Mouse (Mus musculus): ENCODE measurements around the gene Plch1. TPM values are rescaled to one million over a fixed set of nuclear protein-coding genes. Genes with fewer than 3 reads are reported as not detected.

The Plch1 gene
- total RNA-seq (2021) = not detected in 2 replicates
- long read RNA-seq = 0 reads

DNA sequence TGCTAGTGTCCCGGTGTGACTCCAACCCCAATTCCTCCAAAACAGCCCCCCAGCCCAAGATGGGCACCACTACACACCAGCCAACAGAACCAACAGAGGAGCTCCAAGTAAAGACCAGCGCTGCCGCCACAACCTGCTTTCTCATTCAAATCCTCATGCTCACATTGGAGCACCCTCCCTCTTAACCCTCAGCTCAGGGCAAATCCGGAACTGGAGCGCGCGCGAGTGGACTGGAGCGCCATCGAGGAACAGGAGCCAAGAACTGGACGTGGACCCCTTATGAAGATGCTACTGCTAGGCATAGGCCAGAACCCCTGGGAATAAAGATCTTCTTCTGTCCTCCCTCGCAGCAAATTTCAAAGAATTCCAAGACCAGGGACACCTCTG lies at the start of gene Plch1:
Gene Plch1 (minus strand): TSS at position 164 of the 387 bp plus-strand sequence.
- peak; percentile 50 for DNase-seq

DNA sequence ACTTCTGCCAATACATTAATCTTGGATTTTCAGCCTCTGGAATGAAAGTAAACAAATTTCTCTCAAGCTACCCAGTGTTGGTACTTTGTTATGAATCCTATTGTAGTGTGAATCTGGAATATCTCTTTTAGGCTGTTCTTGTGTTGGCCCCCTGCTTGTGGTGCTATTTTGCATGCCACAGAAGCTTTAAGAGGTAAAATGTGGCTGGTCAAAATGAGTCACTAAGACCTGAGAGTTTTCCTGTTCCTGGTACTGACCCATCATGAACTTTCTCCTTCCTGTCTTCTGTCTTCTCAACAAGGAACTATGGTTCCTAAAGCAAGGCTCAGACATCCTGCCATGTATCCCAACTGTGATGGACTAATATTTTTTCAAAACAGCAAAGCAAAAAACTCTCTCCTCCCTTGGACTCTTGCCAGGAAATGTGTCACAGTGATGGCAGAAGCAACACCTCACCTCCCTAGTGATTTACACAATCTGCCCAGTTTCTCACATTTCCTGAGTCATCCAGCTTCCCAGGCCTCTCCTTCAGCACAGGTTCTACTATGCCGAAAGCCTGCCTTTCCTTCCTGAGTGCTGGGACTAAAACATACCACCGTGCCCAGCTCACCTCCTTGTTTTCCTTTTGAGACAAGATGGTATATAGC lies 42.1 kb upstream of the Plch1 start:
- DNase-seq = no peak

DNA sequence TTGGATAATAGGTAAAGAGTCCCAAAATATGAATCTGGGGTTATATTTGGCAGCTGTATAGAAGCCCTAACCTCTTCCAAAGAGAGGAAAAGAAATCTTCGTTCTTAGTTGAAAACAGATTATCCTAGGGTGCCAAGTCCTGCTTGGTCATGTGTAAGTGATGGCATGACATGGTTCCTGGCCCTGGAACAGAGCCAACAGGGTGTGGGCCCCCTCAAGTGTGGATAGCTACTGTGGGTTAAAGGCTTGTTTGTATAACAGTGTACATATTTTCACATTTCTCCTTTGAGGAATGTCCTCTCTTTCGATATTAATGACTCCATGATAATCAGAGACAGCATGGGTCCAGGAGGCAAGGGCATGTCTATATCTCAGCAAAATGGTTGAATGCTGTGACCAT lies 39.7 kb upstream of the Plch1 start:
- no peak for DNase-seq

DNA sequence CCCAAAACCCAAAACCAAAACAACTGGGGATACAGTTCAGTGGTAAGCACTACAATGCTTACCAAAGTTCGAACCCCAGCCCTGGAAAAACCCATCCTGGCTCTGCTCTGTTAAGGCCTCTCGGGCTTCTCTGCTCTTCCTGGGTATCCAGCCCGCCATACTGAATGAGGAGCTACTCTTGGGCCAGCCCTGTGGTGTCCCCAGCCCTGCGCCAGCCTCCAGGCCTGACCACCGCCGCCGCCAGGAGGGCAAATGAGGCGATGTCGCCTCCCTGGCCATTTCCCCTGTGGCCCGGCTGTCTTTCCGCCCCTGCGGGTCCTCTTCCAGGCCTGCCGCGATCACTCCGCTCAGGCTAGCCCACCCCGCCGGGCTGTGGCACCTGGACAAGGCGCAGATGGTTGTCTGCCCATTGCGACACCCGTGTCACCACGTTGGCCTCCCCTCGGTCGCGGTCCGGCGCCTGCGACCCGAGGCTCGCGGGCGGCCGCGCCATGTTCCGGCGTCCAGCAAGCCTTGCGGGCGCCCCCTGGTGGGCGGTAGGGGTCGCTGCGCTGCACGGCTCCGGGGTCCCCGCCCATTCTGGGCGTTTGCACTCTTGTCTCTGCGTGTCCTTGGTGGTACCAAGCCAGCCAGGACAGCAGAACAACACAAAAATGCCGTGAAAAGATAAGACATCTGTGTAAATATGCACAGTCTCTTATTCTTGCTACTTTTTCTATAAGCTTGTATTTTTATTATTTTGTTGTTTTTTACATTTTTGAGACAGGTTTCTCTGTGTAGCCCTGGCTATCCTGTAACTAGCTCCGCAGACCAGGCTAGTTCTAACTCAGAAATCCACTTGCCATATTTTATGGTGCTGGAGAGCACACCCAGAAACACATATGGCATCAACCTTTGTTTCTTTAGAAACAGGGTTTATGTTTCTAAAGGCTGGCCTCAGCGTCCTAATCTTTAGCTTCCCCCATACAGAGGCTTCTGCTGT lies 29.9 kb upstream of the Plch1 start, which contains the start of gene E130311K13Rik:
Gene E130311K13Rik (minus strand): TSS at position 595 of the 982 bp plus-strand sequence.
- peak; percentile 93 for DNase-seq

DNA sequence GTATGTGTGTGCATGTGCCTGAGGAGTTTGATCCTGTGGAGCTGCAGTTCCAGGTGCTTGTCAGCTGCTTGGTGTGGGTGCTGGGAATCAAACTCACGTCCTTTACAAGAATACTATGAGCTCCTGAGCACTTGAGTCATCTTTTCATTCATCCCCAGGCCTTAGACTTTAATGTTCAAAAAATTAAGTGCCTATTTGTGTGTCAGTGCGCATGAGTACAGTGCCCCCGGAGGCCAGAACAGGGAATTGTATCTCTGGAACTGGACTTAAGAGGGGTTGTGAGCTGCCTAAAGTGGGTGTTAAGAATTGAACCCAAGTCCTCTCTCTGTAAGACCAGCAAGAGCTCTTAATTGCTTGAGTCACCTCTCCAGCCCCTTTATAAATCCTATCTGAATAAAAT lies 20.4 kb upstream of the Plch1 start:
- DNase-seq = peak; percentile 11

DNA sequence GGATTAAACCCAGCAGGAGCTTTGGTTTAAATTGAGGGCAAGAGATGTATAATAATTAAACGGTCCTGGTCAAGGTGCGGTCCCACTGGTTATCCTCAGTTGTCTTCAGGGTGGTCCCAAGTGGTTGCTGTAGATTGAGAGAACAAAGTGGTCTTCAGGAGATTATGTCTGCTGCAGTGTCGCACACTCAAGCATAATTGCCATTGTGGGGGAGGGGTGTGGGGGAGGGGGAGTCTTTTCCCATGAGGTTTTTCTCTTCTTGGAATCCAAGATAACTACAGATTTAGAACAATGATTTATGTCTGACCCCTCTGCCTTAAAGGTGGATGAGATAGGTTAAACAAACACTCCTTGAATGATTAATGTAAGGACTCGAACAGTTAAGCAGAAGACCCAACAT lies 11.0 kb upstream of the Plch1 start:
- DNase-seq = no peak

DNA sequence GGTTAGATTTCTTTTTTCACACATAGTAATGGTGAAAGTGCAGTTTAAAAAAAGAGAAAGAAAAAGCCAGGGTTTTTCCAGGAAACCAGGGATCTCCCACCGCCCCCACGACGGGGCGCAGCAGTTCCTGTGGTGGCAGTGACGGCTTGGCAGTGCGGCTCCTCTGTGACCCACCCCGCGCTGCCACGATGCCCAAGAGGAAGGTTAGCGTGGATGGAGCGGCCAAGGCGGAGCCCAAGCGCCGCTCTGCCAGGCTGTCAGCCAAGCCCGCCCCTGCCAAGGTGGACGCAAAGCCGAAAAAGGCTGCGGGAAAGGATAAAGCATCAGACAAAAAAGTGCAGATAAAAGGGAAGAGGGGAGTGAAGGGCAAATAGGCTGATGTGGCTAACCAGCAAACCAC lies 6.0 kb upstream of the Plch1 start:
- DNase-seq = peak; percentile 14

DNA sequence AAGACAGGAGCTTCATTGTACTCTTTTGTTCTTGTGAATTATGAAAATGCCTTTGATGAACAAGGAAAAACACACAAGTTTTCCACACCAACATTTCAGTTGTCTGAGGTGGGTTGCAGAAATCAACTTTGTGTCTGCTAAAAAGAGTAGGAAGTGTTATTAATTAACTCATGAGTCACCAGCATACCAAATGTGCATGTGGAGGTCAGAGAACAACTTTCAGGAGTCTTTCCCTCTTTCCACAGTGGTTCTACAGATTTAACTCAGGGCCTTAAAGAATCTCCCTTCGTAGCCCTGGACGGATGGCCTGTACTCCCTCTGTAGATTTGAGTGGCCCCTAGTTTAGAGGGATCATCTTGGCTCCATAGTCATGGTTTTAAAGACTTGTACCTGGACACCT lies 4.9 kb upstream of the Plch1 start:
- no peak for DNase-seq

DNA sequence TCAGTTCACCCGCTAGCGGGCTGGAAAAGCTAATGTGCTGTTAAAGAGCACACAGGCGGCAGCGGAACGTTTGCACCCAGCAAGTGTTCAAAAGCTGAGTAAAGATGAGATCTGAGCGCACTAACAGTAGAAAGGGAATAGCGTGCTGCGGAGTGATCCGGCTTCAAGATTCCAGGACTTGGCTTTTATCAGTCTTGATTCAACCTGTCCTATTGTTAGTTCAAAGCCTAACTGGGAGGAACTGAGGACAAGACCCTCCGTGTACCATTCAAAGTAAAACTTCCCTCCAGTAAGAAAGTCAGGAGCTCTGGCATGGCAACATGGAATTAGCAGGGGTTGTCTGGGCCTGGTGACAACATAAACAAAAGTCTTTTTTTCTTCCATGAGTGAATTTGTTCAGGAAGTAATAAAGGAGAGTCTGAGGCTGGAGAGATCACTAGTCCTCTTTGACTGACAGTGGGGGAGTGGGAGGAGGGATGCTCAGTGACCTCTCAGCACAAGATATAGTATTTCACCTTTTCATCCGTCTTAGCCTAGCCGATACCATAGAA lies 824 bp upstream of the Plch1 start:
- DNase-seq = no peak

DNA sequence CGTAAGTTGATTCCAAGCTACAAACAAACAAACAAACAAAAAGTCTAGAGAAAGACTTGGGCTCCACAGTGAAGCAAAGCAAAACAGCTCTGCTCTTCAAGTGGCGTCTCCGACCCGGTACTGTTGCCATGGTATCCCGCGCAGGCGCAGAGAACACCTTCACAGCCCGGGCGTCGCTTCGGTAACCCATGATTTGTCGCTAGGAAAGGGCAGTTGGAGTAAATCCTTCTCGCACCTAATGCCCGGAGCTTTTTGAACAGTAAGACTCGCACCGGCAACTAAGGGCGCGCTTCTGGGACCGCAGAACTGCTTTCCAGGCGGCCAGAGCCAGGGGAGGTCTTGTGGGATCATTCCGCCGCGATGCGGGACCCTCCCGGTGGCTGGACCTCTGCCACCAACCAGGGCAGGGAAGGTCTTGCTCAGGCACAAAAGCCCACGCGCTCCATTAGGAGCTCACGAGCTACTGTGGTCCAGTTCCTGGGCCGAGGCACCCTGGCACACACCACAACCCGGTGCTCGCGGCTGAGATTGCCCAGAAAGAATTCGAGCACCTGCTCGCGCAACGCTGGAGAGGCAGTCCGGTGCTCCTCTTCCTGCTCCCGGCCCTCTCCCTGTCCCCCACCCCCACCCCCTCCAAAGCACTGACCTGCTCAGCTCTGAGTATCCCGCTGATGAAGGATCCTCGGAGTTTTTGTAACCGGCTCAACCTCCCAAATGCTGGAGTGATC lies 527 bp downstream of the Plch1 start:
- peak; percentile 86 for DNase-seq

DNA sequence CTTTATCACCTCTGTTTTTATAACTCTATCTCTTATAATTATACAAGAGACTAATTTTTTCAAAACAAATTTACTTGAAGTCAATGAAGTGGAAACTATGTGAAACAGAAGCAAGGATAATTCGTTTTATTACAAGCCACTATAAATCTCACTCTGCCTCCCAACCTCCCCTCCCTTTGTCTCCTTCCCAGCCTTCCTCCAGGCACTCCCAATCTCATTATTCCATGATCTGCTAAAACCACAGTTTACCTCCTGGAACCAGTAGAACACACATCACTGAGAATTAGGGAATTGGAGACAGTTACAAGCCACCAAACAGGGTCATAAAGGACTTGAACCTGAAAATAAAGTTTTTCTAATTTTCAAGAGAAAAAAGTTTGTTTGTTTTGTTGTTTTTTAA lies 2.1 kb downstream of the Plch1 start:
- DNase-seq = no peak

DNA sequence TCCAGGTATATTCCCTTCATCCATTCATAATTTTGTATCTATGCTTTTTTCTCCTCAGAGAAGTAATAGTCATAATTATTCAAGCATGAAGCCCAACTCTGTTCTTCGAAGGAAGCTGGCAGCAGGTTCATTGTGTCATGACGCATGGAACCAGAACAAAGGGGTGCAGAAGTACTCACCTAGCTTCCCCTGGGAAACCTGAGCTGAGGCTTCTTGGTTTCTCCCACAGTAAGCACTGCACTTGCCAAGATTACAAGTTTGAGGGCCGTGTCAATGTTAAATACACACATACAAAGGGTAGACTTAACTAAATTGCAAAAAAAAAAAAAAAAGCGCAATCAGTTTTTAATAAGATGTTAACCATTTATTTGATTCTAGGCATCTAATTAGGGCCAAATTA lies 3.0 kb downstream of the Plch1 start:
- no peak for DNase-seq

DNA sequence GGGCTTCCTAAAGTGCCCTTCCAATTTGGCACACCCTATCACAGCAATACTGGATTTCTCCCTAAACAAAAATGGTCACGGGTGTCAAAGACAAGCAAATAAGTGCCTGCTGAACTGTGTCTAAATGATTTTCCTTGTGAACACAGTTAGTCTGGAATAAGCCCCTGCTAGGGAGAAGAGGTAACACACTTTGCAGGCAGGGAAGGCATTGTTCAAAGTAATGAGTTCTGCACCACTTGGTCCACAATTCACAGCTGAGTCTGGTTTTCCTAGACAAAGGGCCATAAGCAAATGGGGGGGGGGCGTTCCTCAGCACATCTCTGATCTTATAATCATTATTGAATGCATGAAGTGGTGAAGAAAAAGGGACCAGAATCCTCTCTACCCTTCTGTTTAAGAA lies 3.5 kb downstream of the Plch1 start:
- no peak for DNase-seq

DNA sequence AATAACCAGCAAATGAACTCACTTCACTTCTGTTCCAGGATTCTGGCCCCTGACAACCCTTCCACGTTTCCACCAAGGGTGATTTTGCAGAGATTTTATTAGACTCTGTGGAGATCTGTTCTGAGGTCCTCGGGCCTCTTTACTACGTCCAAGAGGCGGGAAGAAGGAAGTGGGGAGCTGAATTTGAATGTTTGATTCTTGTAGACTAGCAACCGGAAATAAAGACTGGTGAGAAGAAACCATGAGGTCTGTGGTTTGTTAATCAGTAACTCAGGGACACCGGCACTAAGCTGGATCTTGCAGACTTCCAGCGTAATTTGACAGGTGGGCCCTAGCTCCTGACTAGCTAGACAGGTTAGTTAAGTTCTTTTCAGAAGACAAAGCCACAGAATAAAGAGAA lies 5.6 kb downstream of the Plch1 start:
- no peak for DNase-seq

DNA sequence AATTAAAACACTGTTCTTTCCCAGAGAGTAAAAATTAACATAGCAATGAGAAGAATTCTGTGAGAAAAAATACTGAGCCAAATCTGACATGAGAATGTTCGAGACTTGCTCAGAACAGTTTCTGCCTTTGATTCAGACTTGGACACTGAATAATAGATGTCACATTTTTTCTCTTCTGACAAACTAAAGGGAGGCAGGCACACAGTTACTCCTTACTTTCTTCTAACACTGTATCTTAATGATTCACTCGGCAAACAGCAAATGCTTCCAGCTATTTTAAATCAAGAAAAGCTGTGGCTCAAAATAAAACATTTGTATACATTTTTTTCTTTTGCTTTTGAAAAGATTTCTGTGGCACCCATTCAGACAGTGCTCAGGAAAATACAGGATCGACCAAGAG lies 7.1 kb downstream of the Plch1 start:
- DNase-seq = no peak

DNA sequence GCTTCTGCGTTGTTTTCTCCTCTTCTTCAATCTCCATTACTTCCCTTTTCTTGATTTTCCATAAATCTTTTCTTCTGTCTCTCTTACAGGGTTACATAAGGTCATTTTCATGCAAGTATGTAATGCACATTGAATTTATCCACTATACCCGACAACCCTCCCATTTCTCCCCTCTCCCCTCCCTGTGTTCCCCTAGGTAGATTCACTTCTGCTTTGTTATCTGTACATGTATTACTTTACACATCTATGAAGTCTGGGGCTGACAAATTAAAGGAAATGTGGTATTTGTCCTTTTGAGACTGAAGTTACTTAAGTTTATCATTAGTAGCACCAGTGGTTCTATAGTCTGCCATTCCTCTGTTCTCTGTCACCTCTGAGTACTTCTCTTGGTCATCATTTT lies 18.2 kb downstream of the Plch1 start:
- no peak for DNase-seq

DNA sequence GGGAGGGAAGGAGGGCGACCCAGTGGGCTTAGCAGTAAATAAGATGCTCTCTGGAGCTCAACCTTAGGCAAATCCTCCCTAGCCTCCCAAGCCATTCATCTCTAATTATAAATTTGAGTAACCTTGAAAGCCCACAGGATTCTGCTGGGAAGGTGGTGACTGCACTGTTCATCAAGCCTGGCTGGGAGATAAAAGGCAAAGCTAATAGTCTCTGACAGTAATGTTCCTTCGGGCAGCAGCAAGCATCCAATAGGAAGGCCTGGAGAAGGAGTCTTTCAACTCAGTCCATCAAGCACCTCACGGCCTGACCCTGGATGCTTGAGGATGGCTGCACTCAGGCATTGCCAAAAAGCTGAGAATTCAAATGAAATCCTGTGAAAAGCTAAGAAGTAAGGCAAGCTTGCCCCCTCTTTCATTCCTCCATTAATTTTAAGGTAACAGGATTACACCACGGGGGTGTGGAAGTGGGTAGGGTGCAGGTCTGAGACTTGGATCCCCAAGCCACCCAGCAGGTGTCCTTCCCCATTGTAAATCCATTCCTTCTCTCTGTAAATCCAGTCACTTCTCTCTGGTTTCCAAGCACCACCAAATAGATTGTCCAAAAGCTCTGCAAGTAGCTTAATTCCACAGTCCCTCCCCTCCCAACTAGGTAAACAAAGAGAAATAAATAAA lies 20.1 kb downstream of the Plch1 start:
- no peak for DNase-seq

DNA sequence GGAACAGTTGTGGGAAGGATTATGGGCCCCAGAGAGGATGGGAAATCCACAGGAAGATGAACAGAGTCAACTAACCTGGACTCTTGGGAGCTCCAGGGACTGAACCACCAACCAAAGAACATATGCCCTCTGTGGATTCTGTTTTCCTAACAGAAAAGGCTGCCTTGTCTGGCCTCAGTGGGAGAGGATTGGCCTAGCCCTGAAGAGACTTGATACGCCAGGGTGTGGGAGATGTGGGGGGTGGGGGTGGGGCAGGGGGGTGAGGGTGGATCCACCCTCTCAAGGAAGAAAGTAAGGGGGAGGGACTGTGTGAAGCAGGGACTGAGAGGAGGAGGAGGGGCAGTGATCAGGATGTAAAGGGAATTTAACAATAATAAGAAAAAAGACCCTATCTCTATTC lies 26.5 kb downstream of the Plch1 start:
- DNase-seq = no peak

DNA sequence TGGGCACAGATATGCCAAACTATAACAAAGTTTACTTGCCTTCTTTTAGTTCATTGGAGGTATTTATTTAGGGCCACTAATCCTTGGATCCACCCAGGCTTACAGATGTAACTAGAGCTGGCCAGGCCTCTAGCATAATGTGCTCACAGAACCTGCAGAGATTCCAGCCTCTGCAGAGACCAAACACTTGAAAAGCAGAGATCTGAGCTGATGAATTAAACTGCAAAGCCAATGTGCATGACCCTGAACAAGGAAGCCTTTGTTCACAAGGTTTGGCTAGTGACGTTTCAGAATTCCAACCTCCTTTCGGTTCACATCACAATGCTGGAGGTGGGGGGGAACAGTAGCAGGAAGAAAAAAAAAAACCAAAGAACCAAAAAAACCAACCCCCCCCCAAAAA lies 28.0 kb downstream of the Plch1 start:
- DNase-seq = no peak

DNA sequence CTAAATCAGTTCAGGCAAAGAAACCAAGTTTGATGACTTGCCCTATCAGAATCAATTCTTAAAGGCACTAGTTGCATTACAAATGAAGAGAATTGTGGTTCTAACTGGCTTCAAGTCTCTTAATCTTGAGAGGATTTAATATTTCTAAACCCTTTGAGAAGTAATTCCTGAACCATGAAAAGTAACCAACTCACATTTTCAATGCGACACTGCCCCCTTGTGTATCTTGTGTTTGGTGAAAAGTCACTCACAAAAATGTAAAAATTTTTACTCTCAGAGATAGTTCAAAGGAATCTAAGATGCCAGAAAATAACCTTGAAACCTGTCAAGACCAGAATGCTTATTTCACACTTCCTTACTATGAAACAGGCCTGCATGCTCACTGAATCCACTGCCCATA lies 31.0 kb downstream of the Plch1 start:
- DNase-seq = peak; percentile 8

DNA sequence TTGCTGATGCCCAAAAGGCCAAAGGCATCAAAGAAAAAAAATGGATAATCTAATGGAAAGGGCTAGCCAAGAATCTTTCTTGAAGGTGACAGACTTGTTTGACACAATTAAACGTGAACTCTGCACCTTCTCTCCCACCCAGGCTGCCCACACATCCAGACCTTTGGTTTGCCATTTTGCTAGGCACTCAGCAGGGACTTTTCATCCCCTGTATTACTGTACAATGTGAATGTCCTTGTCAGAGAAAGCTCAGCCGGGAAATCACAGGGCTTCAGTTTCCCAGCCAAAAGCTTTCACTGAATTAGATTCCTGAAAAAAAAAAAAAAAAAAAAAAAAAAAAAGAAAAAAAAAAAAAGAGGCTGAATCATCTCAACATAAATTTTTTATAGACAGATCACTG lies 34.2 kb downstream of the Plch1 start:
- no peak for DNase-seq

DNA sequence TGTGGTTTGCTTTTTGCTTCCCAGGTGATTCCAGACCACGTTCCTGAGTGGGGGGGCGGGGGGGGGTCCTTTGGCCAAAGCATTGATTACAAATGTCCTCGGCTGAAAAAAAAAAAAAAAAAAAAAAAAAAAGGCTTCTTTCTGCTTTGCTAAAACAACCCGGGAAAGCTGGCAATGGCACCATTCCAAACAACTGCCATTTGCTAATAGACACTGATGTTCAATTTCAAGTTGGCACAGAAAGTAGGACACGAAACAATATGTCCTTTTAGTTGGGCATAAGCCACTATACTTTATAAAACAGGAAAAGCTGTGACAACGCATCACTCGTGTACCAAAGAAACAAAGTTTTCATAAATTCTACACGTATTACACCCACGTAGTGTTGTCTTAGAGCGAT lies 36.6 kb downstream of the Plch1 start:
- DNase-seq = no peak
